Mouse (Mus musculus): ENCODE measurements around the gene Fgfrl1.

DNA sequence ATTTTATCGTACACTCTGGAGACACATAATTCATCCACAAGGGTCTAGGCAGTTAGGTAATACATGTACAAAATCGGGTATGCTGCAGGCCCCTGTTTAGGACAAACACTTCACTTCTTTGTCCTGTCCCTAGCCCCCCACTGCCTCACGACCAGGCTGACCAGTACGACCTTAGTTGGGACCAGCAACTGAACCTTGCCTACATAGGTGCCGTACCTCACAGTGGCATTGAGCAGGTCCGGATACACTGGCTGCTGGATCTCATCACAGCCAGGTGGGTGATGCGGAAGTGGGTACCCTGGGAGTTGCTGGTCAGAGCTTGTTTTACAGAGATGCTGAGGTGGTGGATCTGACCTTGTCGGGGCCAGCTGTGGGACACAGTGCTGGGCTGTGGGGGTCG lies 22.2 kb upstream of the Fgfrl1 start:
- TF ChIP-seq GATA1 (IDR thresholded peaks at IDR 0.05; ENCODE audit: borderline replicate concordance, low read length) (no peak), FLI1 (IDR thresholded peaks at IDR 0.05; ENCODE audit: low read length) (no peak)
